Mouse (Mus musculus) liver, adult 10 weeks (tissue): ENCODE measurements around the gene Dhx16. TPM values are rescaled to one million over a fixed set of nuclear protein-coding genes. Genes with fewer than 3 reads are reported as not detected.

Experiments used
- polyA plus RNA-seq: library from polyadenylated mRNA; stranded (reverse); fragments of 350-450 nt; fragmentation: Illumina TruSeq; extraction: RNeasy Lipid Tissue Mini Kit (QIAGEN cat#74804); gene quantifications from one replicate; pipeline ENCODE4 v1.2.3, GENCODE M21; 2014; ENCODE audit warnings: low read depth, low replicate concordance

Dhx16 gene
- 39.3 TPM for polyA plus RNA-seq

DNA sequence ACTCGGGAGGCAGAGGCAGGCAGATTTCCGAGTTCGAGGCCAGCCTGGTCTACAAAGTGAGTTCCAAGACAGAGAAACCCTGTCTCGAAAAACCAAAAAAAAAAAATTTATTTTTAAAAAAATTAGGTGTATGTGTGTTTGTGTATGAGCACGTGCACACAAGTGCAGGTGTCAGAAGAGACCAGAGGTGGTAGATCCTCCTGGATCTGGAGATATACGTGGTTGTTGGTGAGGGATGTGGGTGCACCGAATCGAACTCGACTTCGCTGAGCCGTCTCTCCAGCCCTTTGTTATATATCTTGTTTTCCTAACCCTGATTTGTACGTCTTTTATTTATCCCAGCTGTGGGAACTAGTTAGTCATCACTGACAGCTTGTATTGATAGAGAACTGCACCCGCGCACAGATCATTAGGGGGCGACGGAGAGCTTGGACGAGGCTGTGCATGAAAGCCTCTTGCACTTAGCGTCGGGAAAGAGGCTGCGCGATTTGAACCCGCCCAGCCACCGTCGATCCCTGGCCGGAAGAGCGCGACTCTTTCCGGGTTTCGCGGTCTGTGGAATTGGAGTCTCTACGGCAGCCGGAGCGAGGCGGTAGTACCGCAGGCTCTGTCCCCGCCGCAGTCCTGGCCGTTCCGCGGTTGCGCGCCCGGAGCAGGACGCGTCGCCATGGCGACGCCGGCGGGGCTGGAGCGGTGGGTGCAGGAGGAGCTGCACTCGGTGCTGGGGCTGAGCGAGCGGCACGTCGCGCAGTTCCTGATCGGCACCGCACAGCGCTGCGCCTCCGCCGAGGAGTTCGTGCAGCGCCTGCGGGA, at the start of gene Dhx16:
TSS of gene Dhx16 (plus strand) at position 575 of the 813 bp plus-strand sequence.

DNA sequence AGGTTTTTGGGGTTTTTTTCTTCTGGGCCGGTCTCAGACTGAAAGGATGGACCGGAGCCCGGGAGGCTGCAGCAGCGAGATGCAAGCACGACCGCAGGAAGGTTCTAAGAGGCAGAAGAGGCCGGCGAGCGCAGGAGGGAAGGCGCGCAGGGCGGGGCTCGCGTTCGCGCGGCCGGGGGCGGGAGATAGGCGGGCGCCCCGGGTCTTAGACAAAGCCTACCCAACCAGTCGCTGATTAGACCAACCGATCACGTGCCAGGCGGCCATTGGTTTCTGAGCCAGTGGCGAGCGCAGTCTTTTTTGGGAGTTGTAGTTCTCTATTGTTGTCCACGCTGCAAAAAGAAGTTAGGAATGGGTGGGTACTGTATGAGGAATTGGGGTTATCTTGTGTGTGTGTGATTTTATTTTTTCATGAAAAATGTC, 41.5 kb upstream of the Dhx16 start, which contains the start of gene Tubb5:
TSS of gene Tubb5 (minus strand) at position 185 of the 423 bp plus-strand sequence.

DNA sequence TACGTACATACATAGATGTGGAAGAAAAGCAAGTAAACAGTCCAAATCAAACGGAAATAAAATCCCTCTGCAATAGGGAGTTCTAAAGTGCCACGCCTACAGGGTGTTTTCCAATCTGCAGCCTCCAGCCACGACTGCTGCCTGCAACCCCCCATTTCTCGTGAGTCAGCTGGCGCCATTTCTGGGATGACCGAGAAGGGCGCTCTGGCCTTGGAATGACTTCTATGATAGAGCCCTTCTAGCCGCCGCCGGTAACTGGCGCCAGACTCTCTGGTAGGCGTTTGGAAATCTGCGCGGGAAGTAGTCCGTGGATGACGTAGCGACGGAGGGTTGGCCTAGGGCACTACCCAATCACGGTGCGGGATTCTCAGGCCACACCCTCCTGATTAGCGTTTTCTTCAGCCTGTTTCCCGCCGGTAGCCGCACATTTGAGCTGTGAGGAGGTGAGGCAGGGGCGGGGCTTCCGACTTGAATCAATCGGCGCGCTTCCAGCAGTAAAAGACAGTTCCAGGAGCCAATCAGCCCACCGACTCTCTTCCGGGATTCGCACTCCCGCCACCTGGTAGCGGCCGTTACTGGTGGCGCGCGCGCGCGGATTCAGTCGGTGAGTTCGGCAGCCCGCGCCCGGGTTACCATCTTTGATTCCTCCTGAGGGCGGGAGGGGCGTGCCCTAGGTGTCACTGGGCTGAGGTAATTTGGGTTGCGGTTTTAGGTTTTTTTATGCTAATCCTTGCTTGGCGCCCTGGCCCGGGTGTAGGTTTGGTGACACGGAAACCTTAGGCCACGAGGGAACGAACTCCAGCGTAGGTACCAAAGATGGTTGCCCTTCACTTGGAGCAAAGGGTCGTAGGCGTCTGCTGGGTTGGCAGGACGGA, 38.3 kb upstream of the Dhx16 start, which contains the start of gene Mdc1:
TSS of gene Mdc1 (plus strand) at position 440 of the 875 bp plus-strand sequence.

DNA sequence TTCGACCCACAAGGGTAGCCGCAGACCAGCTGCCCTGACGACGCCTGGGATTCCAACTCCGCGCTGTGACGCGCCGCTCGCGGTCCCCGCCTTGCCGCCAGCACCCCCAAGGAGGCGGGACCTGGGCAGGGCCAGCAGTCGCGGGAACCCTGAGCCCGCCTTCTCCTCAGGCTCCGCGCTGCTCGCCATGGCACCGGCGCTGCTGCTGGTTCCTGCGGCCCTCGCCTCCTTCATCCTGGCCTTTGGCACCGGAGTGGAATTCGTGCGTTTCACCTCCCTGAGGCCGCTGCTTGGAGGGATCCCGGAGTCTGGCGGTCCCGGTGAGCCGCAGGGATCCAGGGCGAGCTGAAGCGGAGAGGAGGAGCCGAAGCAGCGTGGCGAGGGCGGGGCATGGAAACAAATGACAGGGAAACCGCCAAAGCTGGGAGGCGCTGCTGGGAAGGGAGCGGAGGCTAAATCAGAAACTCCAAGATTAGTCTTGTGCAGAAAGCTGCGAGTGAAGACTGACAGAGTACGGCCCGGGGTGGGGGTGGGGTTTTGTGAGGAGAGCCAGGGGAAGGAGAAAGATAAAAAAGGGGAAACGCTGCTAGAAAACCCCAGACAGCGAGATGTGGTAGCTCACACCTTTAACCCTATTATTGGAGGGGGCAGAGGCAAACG, 18.3 kb upstream of the Dhx16 start, which contains the start of gene Nrm:
TSS of gene Nrm (plus strand) at position 121 of the 660 bp plus-strand sequence.

DNA sequence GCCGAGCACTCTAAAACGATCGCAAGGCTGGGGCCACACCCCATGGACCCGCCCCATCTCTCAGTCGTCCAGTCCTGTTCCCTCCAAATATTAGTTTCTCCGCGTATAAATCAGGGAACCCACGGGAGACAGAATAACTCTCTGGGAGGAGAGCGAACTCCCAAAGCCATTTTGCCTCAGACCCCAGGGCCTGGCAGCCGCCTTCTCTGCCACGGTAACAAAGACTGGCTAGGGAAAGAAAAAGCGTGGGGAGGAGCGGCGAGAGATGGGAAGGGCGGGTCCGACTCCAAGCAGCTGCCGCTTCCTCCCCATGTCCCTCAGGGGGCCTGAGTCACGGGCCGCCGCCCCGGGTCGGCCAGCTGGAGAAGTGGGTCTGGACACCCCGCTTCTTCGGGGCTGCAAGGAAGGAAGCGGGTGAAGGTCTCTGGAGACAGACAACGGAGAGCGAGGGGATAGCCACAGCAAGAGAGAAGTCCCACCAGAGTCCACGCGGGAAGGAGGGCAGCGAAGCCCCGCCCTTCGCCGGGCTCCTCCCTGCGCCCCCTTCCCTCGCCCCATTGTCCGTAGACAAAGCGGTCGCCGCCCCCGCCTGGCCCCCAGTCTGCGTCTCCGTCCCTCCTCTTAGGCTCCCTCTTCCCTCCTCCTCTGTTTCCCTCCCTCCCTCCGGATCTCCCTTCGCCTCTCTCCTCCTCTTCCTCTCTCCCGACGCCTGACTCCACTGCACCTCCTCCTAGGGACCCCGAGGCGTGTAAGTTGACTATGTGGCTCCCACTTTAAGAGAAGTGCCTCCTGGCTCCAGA, 13.9 kb upstream of the Dhx16 start, which contains the start of gene Ppp1r18:
TSS of gene Ppp1r18 (plus strand) at position 113 of the 800 bp plus-strand sequence.

DNA sequence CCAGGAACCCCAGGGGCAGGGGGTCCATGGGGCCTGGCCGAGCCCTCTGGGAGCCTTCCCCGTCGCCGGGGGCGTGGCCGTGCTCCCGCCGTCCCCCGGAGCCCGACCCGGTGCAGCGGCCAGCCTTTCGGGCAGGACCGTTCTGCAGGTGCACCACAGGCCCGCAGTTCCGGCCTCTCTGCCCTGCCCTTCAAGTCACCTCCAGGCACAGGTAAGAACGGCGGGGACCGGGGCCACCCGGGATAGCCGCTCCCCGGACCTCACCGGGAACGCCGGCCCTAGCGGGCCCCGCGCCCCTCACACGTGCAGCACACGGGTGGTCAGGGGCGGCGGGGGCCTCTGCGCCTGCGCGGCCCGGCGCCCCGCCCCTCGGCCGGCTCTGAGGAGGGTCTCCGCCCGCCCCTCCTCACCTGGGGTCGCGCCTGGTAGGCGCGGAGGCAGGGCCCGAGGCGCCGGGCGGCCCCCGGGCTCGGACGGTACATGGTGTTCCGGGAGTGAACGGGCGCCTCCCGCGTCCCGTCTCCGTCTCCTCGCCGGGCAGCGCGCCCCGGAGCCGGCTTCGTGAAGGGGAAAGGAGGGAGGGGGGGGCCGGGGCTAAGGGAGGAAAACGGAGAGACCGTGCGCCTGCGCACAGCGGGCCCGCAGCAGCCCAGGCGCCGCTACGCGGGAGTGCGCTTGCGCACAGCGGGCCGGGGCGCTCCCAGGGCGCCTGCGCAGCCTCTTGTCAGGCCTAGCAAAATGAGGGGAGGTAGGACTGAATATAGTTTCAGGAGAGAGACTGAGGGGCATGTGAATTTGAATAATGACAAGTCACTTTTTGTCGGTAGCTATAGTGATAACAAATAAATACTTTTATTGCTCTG, 17.4 kb downstream of the Dhx16 start, which contains the start of gene 2310061I04Rik:
TSS of gene 2310061I04Rik (minus strand) at position 651 of the 863 bp plus-strand sequence.

DNA sequence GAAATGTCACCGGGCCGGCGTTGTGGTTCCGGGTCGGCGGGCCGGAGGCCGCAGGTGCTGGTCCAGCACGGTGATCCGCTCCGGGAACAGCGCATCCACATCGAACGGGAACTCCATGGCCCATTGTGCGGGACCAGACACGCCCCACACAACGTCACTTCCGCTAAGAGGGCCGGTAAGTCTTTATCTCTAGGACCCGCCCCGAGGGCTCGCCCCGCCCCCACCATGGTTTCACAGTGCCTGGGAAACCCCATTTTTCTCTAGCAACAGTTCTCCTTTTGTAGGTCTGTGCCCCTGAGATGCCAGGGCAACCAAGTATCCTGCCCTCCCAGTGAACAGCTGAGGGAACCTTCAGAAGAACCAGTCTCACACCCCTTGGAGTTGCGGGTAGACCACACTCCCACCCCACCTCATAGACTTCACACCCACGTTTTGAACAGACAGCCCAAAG, 30.3 kb downstream of the Dhx16 start, which contains the start of gene Atat1:
TSS of gene Atat1 (minus strand) at position 157 of the 451 bp plus-strand sequence.

DNA sequence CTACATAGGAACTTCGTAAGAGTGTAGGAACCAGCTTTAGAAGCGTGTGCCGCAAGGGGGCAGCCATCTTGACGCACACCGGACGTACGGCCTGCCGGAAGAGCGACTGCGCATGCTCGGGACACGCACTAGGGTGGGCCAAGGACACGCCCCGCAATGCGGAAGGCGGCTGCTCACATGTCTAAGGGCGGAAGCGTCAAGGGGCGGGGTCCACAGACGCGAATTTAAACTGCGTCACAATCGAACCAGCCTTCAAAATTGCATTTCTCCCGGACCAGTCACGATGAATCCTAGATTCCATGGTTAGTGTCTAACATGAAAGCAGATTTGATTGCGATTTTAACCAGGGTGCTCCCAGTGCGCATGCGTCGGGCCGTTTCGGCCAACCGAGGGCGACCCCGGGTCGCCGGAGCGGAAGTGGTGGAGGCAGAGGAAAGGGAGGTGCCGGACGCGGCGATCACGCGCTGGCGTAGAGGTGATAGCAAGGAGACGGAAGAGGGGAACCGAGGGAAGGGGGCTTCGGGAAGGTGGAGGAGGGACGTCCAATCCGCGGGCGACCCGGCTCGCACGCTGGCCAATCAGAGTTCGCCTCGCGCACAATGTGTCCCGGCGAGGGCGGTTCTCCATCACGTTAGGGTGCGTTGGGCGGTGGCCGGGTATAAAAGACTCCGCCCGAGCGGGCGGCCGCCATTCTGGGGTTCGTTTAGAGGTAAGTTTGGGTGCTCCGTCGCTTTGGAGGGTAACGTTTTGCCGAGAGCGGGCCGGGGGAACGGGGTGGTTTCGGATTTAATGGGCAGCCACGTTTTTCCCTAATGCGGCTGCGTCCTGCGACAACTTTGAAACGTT, 36.9 kb downstream of the Dhx16 start, which contains the start of the genes Mrps18b and Ppp1r10:
TSS of gene Mrps18b (minus strand) at position 93 of the 846 bp plus-strand sequence.
TSS of gene Ppp1r10 (plus strand) at position 138 of the 846 bp plus-strand sequence.

Other genes starting within 250 kb of the Dhx16 start
- not detected for gene Mucl3, start 236.1 kb upstream of the Dhx16 start, polyA plus RNA-seq
- gene Vars2, start 212.2 kb upstream of the Dhx16 start, polyA plus RNA-seq = 0.85 TPM
- gene Gtf2h4, start 206.1 kb upstream of the Dhx16 start, polyA plus RNA-seq = 2.5 TPM
- gene Ddr1, start 175.2 kb upstream of the Dhx16 start, polyA plus RNA-seq = 0.13 TPM
- gene Ier3, start 58.1 kb upstream of the Dhx16 start, polyA plus RNA-seq = 0.85 TPM
- gene Flot1, start 56.6 kb upstream of the Dhx16 start, polyA plus RNA-seq = 3.9 TPM
- gene Tubb5, start 41.5 kb upstream of the Dhx16 start, polyA plus RNA-seq = 13.4 TPM
- gene Mdc1, start 38.3 kb upstream of the Dhx16 start, polyA plus RNA-seq = 4.7 TPM
- gene Nrm, start 18.5 kb upstream of the Dhx16 start, polyA plus RNA-seq = 0.34 TPM
- gene Ppp1r18, start 14.2 kb upstream of the Dhx16 start, polyA plus RNA-seq = 1.1 TPM
- 17.0 TPM for gene 2310061I04Rik, start 17.6 kb downstream of the Dhx16 start, polyA plus RNA-seq
- 10.3 TPM for gene Atat1, start 30.3 kb downstream of the Dhx16 start, polyA plus RNA-seq
- gene Mrps18b, start 36.6 kb downstream of the Dhx16 start, polyA plus RNA-seq = 25.6 TPM
- 12.4 TPM for gene Ppp1r10, start 36.6 kb downstream of the Dhx16 start, polyA plus RNA-seq
- 15.0 TPM for gene Abcf1, start 89.9 kb downstream of the Dhx16 start, polyA plus RNA-seq
- 1.5 TPM for gene Gnl1, start 100.0 kb downstream of the Dhx16 start, polyA plus RNA-seq
- 1.4 TPM for gene Prr3, start 100.4 kb downstream of the Dhx16 start, polyA plus RNA-seq
- 3.9 TPM for gene H2-T24, start 140.7 kb downstream of the Dhx16 start, polyA plus RNA-seq
- 29.7 TPM for gene H2-T23, start 153.0 kb downstream of the Dhx16 start, polyA plus RNA-seq
- 46.2 TPM for gene H2-T22, start 162.9 kb downstream of the Dhx16 start, polyA plus RNA-seq
- not detected for gene Gm6034, start 163.1 kb downstream of the Dhx16 start, polyA plus RNA-seq
- gene Gm11127, start 178.6 kb downstream of the Dhx16 start, polyA plus RNA-seq = not detected
- gene Gm19684, start 241.9 kb downstream of the Dhx16 start, polyA plus RNA-seq = not detected
- not detected for gene Gm7030, start 249.6 kb downstream of the Dhx16 start, polyA plus RNA-seq